Mouse (Mus musculus) cortical plate, adult 2 months (tissue): Measurements from ENCODE around the gene Kansl3.

Experiments
- CTCF ChIP-seq: fragments of 200-500 bp; IDR thresholded peaks from 2 replicates; pipeline ENCODE4 v1.5.1; 2011; ENCODE audit warnings: mild to moderate bottlenecking, control low read depth, low read length; ENCODE audit not compliant: insufficient read depth; ENCODE audit errors: extremely low read depth
- POLR2A ChIP-seq: fragments of 200-500 bp; IDR thresholded peaks from 2 replicates; pipeline ENCODE4 v1.6.1; 2011; ENCODE audit warnings: mild to moderate bottlenecking, low read length, control low read depth; ENCODE audit not compliant: insufficient read depth; ENCODE audit errors: extremely low read depth

DNA sequence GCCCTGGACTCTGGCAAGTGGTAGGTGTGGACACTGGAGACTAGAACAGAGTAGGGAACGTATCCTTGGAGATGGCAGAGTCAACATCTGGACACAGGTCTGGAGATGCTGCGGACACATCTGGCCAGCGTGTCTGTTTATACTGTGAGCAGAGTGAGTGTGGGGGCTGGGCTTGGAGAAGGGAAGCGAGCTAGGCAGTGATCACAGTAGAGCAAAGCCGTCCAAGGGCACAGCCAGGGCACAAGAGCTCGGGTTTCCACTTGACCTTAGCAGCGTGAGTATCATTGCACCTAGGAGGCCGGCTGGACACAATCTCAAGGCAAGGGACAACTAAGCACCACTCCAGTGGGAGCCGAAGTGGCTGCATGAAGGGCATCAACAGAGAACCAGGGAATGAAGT is 45.9 kb downstream of the Kansl3 start:
- TF ChIP-seq POLR2A (no peak), CTCF (no peak)
